Mouse (Mus musculus): ENCODE data around the gene Vmn1r54. TPM values are rescaled to one million over a fixed set of nuclear protein-coding genes. Genes with fewer than 3 reads are reported as not detected.

The Vmn1r54 gene
- not detected for polyA plus RNA-seq (2014; fragmentation: Illumina TruSeq; extraction: RNeasy Lipid Tissue Mini Kit (QIAGEN cat#74804); ENCODE audit: low replicate concordance)

DNA sequence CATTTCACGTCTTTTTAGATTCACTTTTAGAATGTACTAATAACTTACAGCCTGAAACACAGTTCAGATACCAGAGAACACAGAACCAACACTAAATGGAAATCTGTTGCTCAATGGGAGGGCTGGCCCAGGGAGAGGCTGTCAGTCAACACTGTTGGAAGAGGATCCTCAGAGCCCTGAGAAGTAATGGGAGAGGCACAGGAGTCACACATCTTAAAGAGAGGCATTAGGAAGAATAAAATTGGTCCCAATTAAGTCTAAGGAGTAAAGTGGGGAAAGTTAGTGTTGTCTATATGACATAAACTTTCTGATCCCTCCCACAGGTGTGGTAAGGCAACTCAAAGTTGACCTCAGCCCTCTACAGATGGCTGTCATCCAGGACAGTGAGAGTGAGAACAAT lies at the start of gene Vmn1r54:
Gene Vmn1r54, plus strand, starts transcription at position 301 of the 400 bp plus-strand sequence.

DNA sequence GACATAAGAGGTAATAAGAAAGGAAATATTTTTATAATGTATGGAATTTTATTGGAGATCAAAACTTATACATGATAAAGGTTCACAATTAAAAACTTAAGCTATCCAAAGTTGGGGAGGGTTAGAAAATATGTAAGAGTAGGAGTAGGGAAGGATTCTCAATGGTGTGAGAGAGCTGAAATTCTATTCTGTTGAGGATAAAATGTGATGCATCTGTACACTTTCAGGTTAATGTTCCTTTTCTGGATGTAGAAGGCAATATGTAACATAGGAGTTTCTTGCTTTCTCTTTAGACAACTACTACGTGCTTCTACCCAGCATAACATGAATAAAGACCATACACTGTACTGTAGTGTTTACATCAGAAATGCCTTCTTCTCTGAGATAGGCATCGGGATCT lies 43.6 kb upstream of the Vmn1r54 start, which contains the start of gene V1ra8:
Gene V1ra8, plus strand, starts transcription at position 301 of the 400 bp plus-strand sequence.

DNA sequence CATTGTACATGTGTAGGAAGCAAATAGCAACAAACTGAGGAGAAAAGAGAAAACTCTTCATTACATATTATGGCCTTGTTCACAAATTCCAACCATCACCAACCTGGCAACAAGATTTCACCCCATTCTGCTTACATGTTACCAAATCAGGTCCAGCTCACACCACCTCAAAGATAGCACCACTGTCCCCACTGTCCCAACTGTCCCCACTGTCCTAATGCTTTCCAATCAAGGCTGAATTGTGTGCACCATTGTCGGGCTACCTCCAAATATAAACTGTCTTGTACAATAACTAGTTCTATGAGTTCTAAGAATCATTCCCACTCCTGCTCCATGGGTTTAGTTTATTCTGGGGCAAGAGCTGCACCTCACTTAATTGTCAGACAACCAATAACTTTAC lies 21.8 kb upstream of the Vmn1r54 start, which contains the start of gene Vmn1r53:
Gene Vmn1r53, minus strand, starts transcription at position 101 of the 400 bp plus-strand sequence.

DNA sequence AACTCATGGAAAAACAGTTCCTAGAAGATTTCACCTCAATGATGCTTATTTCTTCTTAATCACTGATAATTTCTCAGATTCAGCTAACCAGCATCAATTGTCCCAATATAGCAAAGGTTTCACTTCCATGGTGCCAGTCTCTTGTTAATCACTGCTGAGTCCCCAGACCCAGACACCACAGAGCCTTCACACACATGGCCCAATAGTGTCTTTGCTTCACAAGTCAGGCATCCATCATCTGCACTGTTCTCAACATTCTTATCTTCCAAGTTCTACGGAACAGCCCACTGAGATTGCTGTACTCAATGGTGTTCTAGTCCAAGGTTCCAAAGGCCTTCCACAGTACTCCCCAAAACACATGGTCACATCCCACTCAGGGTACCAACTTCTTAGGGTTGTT lies 54.8 kb downstream of the Vmn1r54 start, which contains the start of gene BC048671:
Gene BC048671, plus strand, starts transcription at position 301 of the 400 bp plus-strand sequence.

Other genes with a start within 250 kb of the Vmn1r54 start
- gene Vmn1r47, start 230.2 kb upstream of the Vmn1r54 start, polyA plus RNA-seq (2014; fragmentation: Illumina TruSeq; extraction: RNeasy Lipid Tissue Mini Kit (QIAGEN cat#74804); ENCODE audit: low replicate concordance): not detected
- not detected for gene Vmn1r48, start 209.5 kb upstream of the Vmn1r54 start, polyA plus RNA-seq (2014; fragmentation: Illumina TruSeq; extraction: RNeasy Lipid Tissue Mini Kit (QIAGEN cat#74804); ENCODE audit: low replicate concordance)
- not detected for gene Vmn1r49, start 167.8 kb upstream of the Vmn1r54 start, polyA plus RNA-seq (2014; fragmentation: Illumina TruSeq; extraction: RNeasy Lipid Tissue Mini Kit (QIAGEN cat#74804); ENCODE audit: low replicate concordance)
- not detected for gene Vmn1r50, start 144.9 kb upstream of the Vmn1r54 start, polyA plus RNA-seq (2014; fragmentation: Illumina TruSeq; extraction: RNeasy Lipid Tissue Mini Kit (QIAGEN cat#74804); ENCODE audit: low replicate concordance)
- not detected for gene Vmn1r51, start 123.7 kb upstream of the Vmn1r54 start, polyA plus RNA-seq (2014; fragmentation: Illumina TruSeq; extraction: RNeasy Lipid Tissue Mini Kit (QIAGEN cat#74804); ENCODE audit: low replicate concordance)
- not detected for gene Vmn1r52, start 71.5 kb upstream of the Vmn1r54 start, polyA plus RNA-seq (2014; fragmentation: Illumina TruSeq; extraction: RNeasy Lipid Tissue Mini Kit (QIAGEN cat#74804); ENCODE audit: low replicate concordance)
- not detected for gene V1ra8, start 43.5 kb upstream of the Vmn1r54 start, polyA plus RNA-seq (2014; fragmentation: Illumina TruSeq; extraction: RNeasy Lipid Tissue Mini Kit (QIAGEN cat#74804); ENCODE audit: low replicate concordance)
- gene Vmn1r53, start 21.9 kb upstream of the Vmn1r54 start, polyA plus RNA-seq (2014; fragmentation: Illumina TruSeq; extraction: RNeasy Lipid Tissue Mini Kit (QIAGEN cat#74804); ENCODE audit: low replicate concordance): not detected
- gene BC048671, start 54.9 kb downstream of the Vmn1r54 start, polyA plus RNA-seq (2014; fragmentation: Illumina TruSeq; extraction: RNeasy Lipid Tissue Mini Kit (QIAGEN cat#74804); ENCODE audit: low replicate concordance): not detected
- not detected for gene Chst13, start 78.9 kb downstream of the Vmn1r54 start, polyA plus RNA-seq (2014; fragmentation: Illumina TruSeq; extraction: RNeasy Lipid Tissue Mini Kit (QIAGEN cat#74804); ENCODE audit: low replicate concordance)
- gene Uroc1, start 87.0 kb downstream of the Vmn1r54 start, polyA plus RNA-seq (2014; fragmentation: Illumina TruSeq; extraction: RNeasy Lipid Tissue Mini Kit (QIAGEN cat#74804); ENCODE audit: low replicate concordance): not detected
- gene Zxdc, start 123.2 kb downstream of the Vmn1r54 start, polyA plus RNA-seq (2014; fragmentation: Illumina TruSeq; extraction: RNeasy Lipid Tissue Mini Kit (QIAGEN cat#74804); ENCODE audit: low replicate concordance): 8.7 TPM
- not detected for gene Cfap100, start 182.5 kb downstream of the Vmn1r54 start, polyA plus RNA-seq (2014; fragmentation: Illumina TruSeq; extraction: RNeasy Lipid Tissue Mini Kit (QIAGEN cat#74804); ENCODE audit: low replicate concordance)
- gene Klf15, start 216.3 kb downstream of the Vmn1r54 start, polyA plus RNA-seq (2014; fragmentation: Illumina TruSeq; extraction: RNeasy Lipid Tissue Mini Kit (QIAGEN cat#74804); ENCODE audit: low replicate concordance): 2.5 TPM
- gene Aldh1l1, start 240.1 kb downstream of the Vmn1r54 start, polyA plus RNA-seq (2014; fragmentation: Illumina TruSeq; extraction: RNeasy Lipid Tissue Mini Kit (QIAGEN cat#74804); ENCODE audit: low replicate concordance): 2.2 TPM